Mouse (Mus musculus) liver, embryonic 15.5 days (tissue): ENCODE data around the gene Tsc22d4. TPM values are rescaled to one million over a fixed set of nuclear protein-coding genes. Genes with fewer than 3 reads are reported as not detected.
A peak's percentile ranks its signal among the peaks of the same experiment; 100 is the strongest.

Experiments
- ATAC-seq: fragments of 200-750 bp; cut with Nextera tagmentation; 2 replicates; pipeline ENCODE4 v1.8.0; 2017; ENCODE audit warnings: moderate number of reproducible peaks, mild to moderate bottlenecking, moderate library complexity; ENCODE audit not compliant: insufficient read depth
- H3K27ac ChIP-seq: fragments of 300-500 bp; sonication (generic); replicated peaks from 2 replicates; pipeline ENCODE4 v1.5.1; 2015; ENCODE audit warnings: mild to moderate bottlenecking, inconsistent platforms
- H3K27me3 ChIP-seq: fragments of 300-500 bp; sonication (generic); 2 replicates; pipeline ENCODE4 v1.6.1; 2015; ENCODE audit warnings: mild to moderate bottlenecking, inconsistent platforms
- H3K36me3 ChIP-seq: fragments of 300-500 bp; sonication (generic); replicated peaks from 2 replicates; pipeline ENCODE4 v1.6.1; 2015; ENCODE audit warnings: moderate library complexity, mild to moderate bottlenecking, inconsistent platforms
- H3K4me1 ChIP-seq: fragments of 300-500 bp; sonication (generic); replicated peaks from 2 replicates; pipeline ENCODE4 v1.6.1; 2015; ENCODE audit warnings: inconsistent platforms
- H3K4me2 ChIP-seq: fragments of 300-500 bp; sonication (generic); 2 replicates; pipeline ENCODE4 v1.6.1; 2015; ENCODE audit warnings: moderate library complexity, mild to moderate bottlenecking, inconsistent platforms
- H3K4me3 ChIP-seq: fragments of 300-500 bp; sonication (generic); replicated peaks from 2 replicates; pipeline ENCODE4 v1.5.1; 2015; ENCODE audit warnings: mild to moderate bottlenecking, inconsistent platforms
- H3K9ac ChIP-seq: fragments of 300-500 bp; sonication (generic); 2 replicates; pipeline ENCODE4 v1.6.1; 2015; ENCODE audit warnings: moderate library complexity, mild to moderate bottlenecking, inconsistent platforms
- H3K9me3 ChIP-seq: fragments of 300-500 bp; sonication (generic); replicated peaks from 2 replicates; pipeline ENCODE4 v1.6.1; 2016; ENCODE audit warnings: inconsistent platforms
- WGBS: fragments of 180-500 bp; shearing (Covaris S2); methylation state at CpG from one replicate; pipeline ENCODE4 v1.1.7; 2015; ENCODE audit warnings: mixed read lengths; ENCODE audit not compliant: insufficient replicate concordance; 5-methylcytosine and 5-hydroxymethylcytosine counted together
- polyA plus RNA-seq: library from polyadenylated mRNA; unstranded; fragments of >200 nt; fragmentation: Nextera tagmentation; extraction: Ambion mirVana; gene quantifications from 2 replicates; pipeline ENCODE4 v1.2.1, GENCODE M21; 2015

The Tsc22d4 gene
- polyA plus RNA-seq, 1 experiment from 2014 or later, result 68.8 TPM

GRCm38 (mm10) chr5:137751988-137752387 is 6.5 kb downstream of the Tsc22d4 start:
- no peak for ATAC-seq
- Histone ChIP-seq H3K9me3 (no peaks in the 10 kb centered on the region), H3K4me3 (no peak overlapping the region), H3K36me3 (peaks cover 70% of the 10 kb centered on the region), H3K27ac (no peak overlapping the region), H3K9ac (no peak overlapping the region), H3K27me3 (no peaks in the 10 kb centered on the region), H3K4me2 (no peak overlapping the region), H3K4me1 (peaks cover 54% of the 10 kb centered on the region)
- WGBS, result 69% methylated on average over 6 of the region's 6 CpGs

GRCm38 (mm10) chr5:137753111-137753832 is 7.7 kb downstream of the Tsc22d4 start:
- Histone ChIP-seq H3K4me2 (no peak overlapping the region), H3K9ac (no peak overlapping the region), H3K9me3 (no peaks in the 10 kb centered on the region), H3K36me3 (peaks cover 82% of the 10 kb centered on the region), H3K4me3 (no peak overlapping the region), H3K4me1 (peaks cover 55% of the 10 kb centered on the region), H3K27ac (no peak overlapping the region), H3K27me3 (no peaks in the 10 kb centered on the region)
- no peak for ATAC-seq
- 81% methylated on average over 13 of the region's 13 CpGs for WGBS

GRCm38 (mm10) chr5:137755425-137755824 is 9.9 kb downstream of the Tsc22d4 start:
- peaks cover 48% of the 10 kb centered on the region for H3K4me1 ChIP-seq
- no peaks in the 10 kb centered on the region for H3K9me3 ChIP-seq
- no peak overlapping the region for H3K9ac ChIP-seq
- no peak for ATAC-seq
- no peak overlapping the region for H3K4me3 ChIP-seq
- H3K27me3 ChIP-seq, result no peaks in the 10 kb centered on the region
- H3K27ac ChIP-seq, result 0 out of 2 replicates have a peak overlapping the region, but pooled peaks have one; percentile 29
- H3K4me2 ChIP-seq, result no peak overlapping the region
- 82% methylated on average over 5 of the region's 5 CpGs for WGBS
- peaks cover 93% of the 10 kb centered on the region for H3K36me3 ChIP-seq

- Histone ChIP-seq H3K27me3 (no peaks in the 10 kb centered on the region), H3K4me3 (no peak overlapping the region), H3K4me2 (no peak overlapping the region), H3K4me1 (peaks cover 48% of the 10 kb centered on the region), H3K9me3 (no peaks in the 10 kb centered on the region), H3K27ac (no peak overlapping the region), H3K36me3 (peaks cover 87% of the 10 kb centered on the region), H3K9ac (no peak overlapping the region)
- 68% methylated on average over 3 of the region's 3 CpGs for WGBS
- no peak for ATAC-seq
Measured at GRCm38 (mm10) chr5:137756106-137756505, 10.6 kb downstream of the Tsc22d4 start.

GRCm38 (mm10) chr5:137756882-137757661 is 11.5 kb downstream of the Tsc22d4 start:
- no peaks in the 10 kb centered on the region for H3K9me3 ChIP-seq
- H3K4me3 ChIP-seq, result no peak overlapping the region
- WGBS, result 56% methylated on average over 10 of the region's 10 CpGs
- H3K27ac ChIP-seq, result 0 out of 2 replicates have a peak overlapping the region, but pooled peaks have one; percentile 25
- H3K4me2 ChIP-seq, result no peak overlapping the region
- H3K36me3 ChIP-seq, result peaks cover 77% of the 10 kb centered on the region
- peaks cover 44% of the 10 kb centered on the region for H3K4me1 ChIP-seq
- ATAC-seq, result peak; percentile 29; the same call in 1 of the 2 replicates
- H3K9ac ChIP-seq, result no peak overlapping the region
- no peaks in the 10 kb centered on the region for H3K27me3 ChIP-seq

- Histone ChIP-seq H3K27ac (0 out of 2 replicates have a peak overlapping the region, but pooled peaks have one; percentile 25), H3K4me2 (no peak overlapping the region), H3K36me3 (peaks cover 69% of the 10 kb centered on the region), H3K4me3 (no peak overlapping the region), H3K4me1 (peaks cover 40% of the 10 kb centered on the region), H3K27me3 (no peaks in the 10 kb centered on the region), H3K9ac (no peak overlapping the region), H3K9me3 (no peaks in the 10 kb centered on the region)
- WGBS, result 83% methylated on average over 6 of the region's 6 CpGs
- no peak for ATAC-seq
Measured at GRCm38 (mm10) chr5:137757887-137758286, 12.4 kb downstream of the Tsc22d4 start.

- Histone ChIP-seq H3K27me3 (no peaks in the 10 kb centered on the region), H3K9me3 (no peaks in the 10 kb centered on the region), H3K4me1 (peaks cover 33% of the 10 kb centered on the region), H3K27ac (no peak overlapping the region), H3K4me2 (no peak overlapping the region), H3K4me3 (no peak overlapping the region), H3K9ac (no peak overlapping the region), H3K36me3 (peaks cover 58% of the 10 kb centered on the region)
- ATAC-seq, result no peak
- WGBS, result 90% methylated on average over 19 of the region's 19 CpGs
Measured at GRCm38 (mm10) chr5:137758921-137759534, 13.5 kb downstream of the Tsc22d4 start.

- Histone ChIP-seq H3K4me3 (no peak overlapping the region), H3K9me3 (no peaks in the 10 kb centered on the region), H3K27me3 (no peaks in the 10 kb centered on the region), H3K4me1 (peaks cover 29% of the 10 kb centered on the region), H3K27ac (no peak overlapping the region), H3K4me2 (no peak overlapping the region), H3K9ac (no peak overlapping the region), H3K36me3 (peaks cover 50% of the 10 kb centered on the region)
- WGBS, result 43% methylated on average over 4 of the region's 4 CpGs
- ATAC-seq, result peak; percentile 66
Measured at GRCm38 (mm10) chr5:137759971-137760412, 14.5 kb downstream of the Tsc22d4 start.

GRCm38 (mm10) chr5:137764609-137765340 is 19.2 kb downstream of the Tsc22d4 start:
- 63% methylated on average over 9 of the region's 9 CpGs for WGBS
- Histone ChIP-seq H3K9me3 (no peaks in the 10 kb centered on the region), H3K4me2 (no peak overlapping the region), H3K4me3 (no peak overlapping the region), H3K9ac (no peak overlapping the region), H3K36me3 (peaks cover 3% of the 10 kb centered on the region), H3K27ac (no peak overlapping the region), H3K27me3 (no peaks in the 10 kb centered on the region), H3K4me1 (peaks cover 6% of the 10 kb centered on the region)
- no peak for ATAC-seq

GRCm38 (mm10) chr5:137766270-137766669 is 20.7 kb downstream of the Tsc22d4 start:
- Histone ChIP-seq H3K9me3 (no peaks in the 10 kb centered on the region), H3K36me3 (no peaks in the 10 kb centered on the region), H3K9ac (no peak overlapping the region), H3K4me3 (no peak overlapping the region), H3K4me1 (no peaks in the 10 kb centered on the region), H3K27me3 (no peaks in the 10 kb centered on the region), H3K4me2 (no peak overlapping the region), H3K27ac (no peak overlapping the region)
- WGBS, result 45% methylated on average over 3 of the region's 3 CpGs
- ATAC-seq, result no peak
